Mouse (Mus musculus): ENCODE measurements at regions not wholly inside any gene's neighbourhood (a gene's known extent, or its start where the extent isn't known, plus 50 kb on each side); places are given as distances from the start of the nearest gene placed in this dataset.

- TF ChIP-seq POLR2A (IDR thresholded peaks at IDR 0.05; ENCODE audit: insufficient read depth, low read length), result no peak
- no peak for TF ChIP-seq EP300 (IDR thresholded peaks at IDR 0.05; ENCODE audit: insufficient read depth, low read depth, low read length)
- TF ChIP-seq CTCF (IDR thresholded peaks at IDR 0.05; ENCODE audit: low read depth, low read length), result no peak
These were observed 145.6 kb upstream of the Samsn1 start for GRCm38 (mm10) chr16:76167651-76168050.

Measured in ES-Bruce4 (cell line).